Mouse (Mus musculus) midbrain, embryonic 11.5 days (tissue): ENCODE measurements at regions not wholly inside any gene's neighbourhood (a gene's known extent, or its start where the extent isn't known, plus 50 kb on each side); places are given as distances from the start of the nearest gene placed in this dataset.

Experiments used
- ATAC-seq: fragments of 200-750 bp; cut with Nextera tagmentation; 2 replicates; pipeline ENCODE4 v1.8.0; 2017; ENCODE audit warnings: moderate TSS enrichment, moderate library complexity; ENCODE audit not compliant: low FRiP score
- DNase-seq: peaks from one replicate; pipeline ENCODE4 v3.0.0; 2015; ENCODE audit warnings: low spot score; ENCODE audit errors: missing footprints
- H3K27ac ChIP-seq: fragments of 300-500 bp; sonication (generic); 2 replicates; pipeline ENCODE4 v1.5.1; 2014; ENCODE audit warnings: low read depth, low read length
- H3K27me3 ChIP-seq: fragments of 300-500 bp; sonication (generic); 2 replicates; pipeline ENCODE4 v1.6.1; 2014; ENCODE audit warnings: mild to moderate bottlenecking, low read length, moderate library complexity, mixed read lengths; ENCODE audit not compliant: control insufficient read depth, insufficient read depth
- H3K36me3 ChIP-seq: fragments of 300-500 bp; sonication (generic); 2 replicates; pipeline ENCODE4 v1.6.1; 2014; ENCODE audit warnings: mild to moderate bottlenecking, low read length, moderate library complexity, mixed read lengths; ENCODE audit not compliant: control insufficient read depth, insufficient read depth
- H3K4me1 ChIP-seq: fragments of 300-500 bp; sonication (generic); 2 replicates; pipeline ENCODE4 v1.6.1; 2014; ENCODE audit warnings: low read length; ENCODE audit not compliant: control insufficient read depth, insufficient read depth
- H3K4me2 ChIP-seq: fragments of 300-500 bp; sonication (generic); 2 replicates; pipeline ENCODE4 v1.6.1; 2014; ENCODE audit warnings: mild to moderate bottlenecking, moderate library complexity
- H3K4me3 ChIP-seq: fragments of 300-500 bp; sonication (generic); 2 replicates; pipeline ENCODE4 v1.5.1; 2014; ENCODE audit warnings: low read depth, low read length
- H3K9ac ChIP-seq: fragments of 300-500 bp; sonication (generic); 2 replicates; pipeline ENCODE4 v1.6.1; 2014; ENCODE audit warnings: low read length
- H3K9me3 ChIP-seq: fragments of 300-500 bp; sonication (generic); 2 replicates; pipeline ENCODE4 v1.6.1; 2016; ENCODE audit warnings: low read length; ENCODE audit not compliant: control insufficient read depth
- WGBS: fragments of 180-500 bp; shearing (Covaris S2); extraction: QIAGEN DNeasy Blood & Tissue Kit; methylation state at CpG from one replicate; pipeline ENCODE4 v1.1.7; 2014; 5-methylcytosine and 5-hydroxymethylcytosine counted together

DNA sequence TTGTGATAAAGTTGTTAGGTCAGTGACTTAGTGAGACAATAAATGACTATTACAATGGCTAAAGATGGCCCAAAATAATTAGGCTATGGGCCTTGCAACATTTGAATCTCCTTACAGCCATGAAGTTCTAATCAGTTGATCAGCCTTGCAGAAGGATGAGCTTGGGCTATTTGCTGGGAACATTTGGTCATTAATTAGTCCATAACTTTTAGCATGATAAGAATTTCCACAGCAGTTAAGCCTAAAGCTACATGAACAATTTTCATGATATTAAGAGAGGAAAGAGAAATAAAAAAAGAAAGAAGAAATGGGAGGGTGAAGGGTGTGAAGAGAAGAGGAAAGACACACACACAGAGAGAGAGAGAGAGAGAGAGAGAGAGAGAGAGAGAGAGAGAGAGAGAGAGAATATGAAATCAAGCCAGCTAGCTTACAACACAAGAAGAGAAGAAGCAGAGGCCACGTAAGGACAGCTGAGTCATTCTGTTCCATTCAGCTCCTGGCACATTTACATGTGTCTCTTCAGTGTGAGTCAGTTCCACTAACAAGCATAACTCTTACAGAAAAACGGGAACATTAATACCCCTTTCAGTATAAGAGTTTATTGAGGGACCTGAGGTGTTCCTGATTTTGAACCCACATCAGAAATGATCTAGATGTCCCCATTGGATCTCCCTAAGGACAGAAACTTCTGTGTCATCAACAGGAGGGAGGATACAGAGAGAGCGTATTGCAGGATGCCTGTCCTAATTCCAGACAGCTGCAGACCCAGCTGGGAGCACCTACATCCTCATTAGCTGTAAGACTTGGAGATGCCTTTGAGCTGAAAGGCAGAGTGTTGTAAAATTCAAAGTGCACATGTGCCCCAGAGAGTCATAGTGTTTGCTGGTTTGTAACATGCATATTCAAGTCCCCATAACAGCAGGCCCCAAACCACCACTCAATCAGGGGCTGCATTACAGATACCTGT lies 487.6 kb upstream of the Vstm2a start:
- DNase-seq (no peak), ATAC-seq (no peak)
- Histone ChIP-seq H3K4me3 (no peak overlapping the region), H3K36me3 (no peaks in the 10 kb centered on the region), H3K4me1 (no peaks in the 10 kb centered on the region), H3K9me3 (no peaks in the 10 kb centered on the region), H3K4me2 (no peak overlapping the region), H3K27me3 (no peaks in the 10 kb centered on the region), H3K27ac (no peak overlapping the region), H3K9ac (no peak overlapping the region)
- WGBS: 75% methylated on average over 3 of the region's 3 CpGs
